Mouse (Mus musculus) embryonic facial prominence, embryonic 14.5 days (tissue): ENCODE data around the gene Relb. TPM values are rescaled to one million over a fixed set of nuclear protein-coding genes. Genes with fewer than 3 reads are reported as not detected.

ENCODE experiments used
- ATAC-seq: fragments of 200-750 bp; cut with Nextera tagmentation; 2 replicates; pipeline ENCODE4 v1.8.0; 2017; ENCODE audit warnings: low read depth, moderate number of reproducible peaks, moderate TSS enrichment
- DNase-seq: peaks from one replicate; pipeline ENCODE4 v3.0.0-alpha.2; 2015; ENCODE audit warnings: low spot score
- H3K27ac ChIP-seq: fragments of 300-500 bp; sonication (generic); replicated peaks from 2 replicates; pipeline ENCODE4 v1.5.1; 2014; ENCODE audit warnings: low read depth, mild to moderate bottlenecking, low read length, moderate library complexity
- H3K27me3 ChIP-seq: fragments of 300-500 bp; sonication (generic); replicated peaks from 2 replicates; pipeline ENCODE4 v1.6.1; 2014; ENCODE audit warnings: low read length; ENCODE audit not compliant: control insufficient read depth, insufficient read depth
- H3K36me3 ChIP-seq: fragments of 300-500 bp; sonication (generic); 2 replicates; pipeline ENCODE4 v1.6.1; 2014; ENCODE audit warnings: low read length, mixed read lengths; ENCODE audit not compliant: control insufficient read depth, insufficient read depth
- H3K4me1 ChIP-seq: fragments of 300-500 bp; sonication (generic); 2 replicates; pipeline ENCODE4 v1.6.1; 2014; ENCODE audit warnings: antibody characterized with exemption, low read length; ENCODE audit not compliant: control insufficient read depth, insufficient read depth
- H3K4me2 ChIP-seq: fragments of 300-500 bp; sonication (generic); 2 replicates; pipeline ENCODE4 v1.6.1; 2014; ENCODE audit warnings: low read depth, mild to moderate bottlenecking, low read length, moderate library complexity, mixed read lengths
- H3K4me3 ChIP-seq: fragments of 300-500 bp; sonication (generic); 2 replicates; pipeline ENCODE4 v1.5.1; 2014; ENCODE audit warnings: low read depth, mild to moderate bottlenecking, low read length
- H3K9ac ChIP-seq: fragments of 300-500 bp; sonication (generic); 2 replicates; pipeline ENCODE4 v1.6.1; 2014; ENCODE audit warnings: low read depth, mild to moderate bottlenecking, low read length, moderate library complexity, mixed read lengths
- H3K9me3 ChIP-seq: fragments of 300-500 bp; sonication (generic); 2 replicates; pipeline ENCODE4 v1.6.1; 2016; ENCODE audit warnings: low read length; ENCODE audit not compliant: control insufficient read depth
- WGBS: fragments of 180-500 bp; shearing (Covaris S2); extraction: QIAGEN DNeasy Blood & Tissue Kit; methylation state at CpG from one replicate; pipeline ENCODE4 v1.1.7; 2014; 5-methylcytosine and 5-hydroxymethylcytosine counted together
- polyA plus RNA-seq: library from polyadenylated mRNA; unstranded; fragments of >200 nt; fragmentation: Nextera tagmentation; extraction: Ambion mirVana; gene quantifications from 2 replicates; pipeline ENCODE4 v1.2.1, GENCODE M21; 2014

The Relb gene
- polyA plus RNA-seq, 1 experiment from 2014 or later = 9.9 TPM

DNA sequence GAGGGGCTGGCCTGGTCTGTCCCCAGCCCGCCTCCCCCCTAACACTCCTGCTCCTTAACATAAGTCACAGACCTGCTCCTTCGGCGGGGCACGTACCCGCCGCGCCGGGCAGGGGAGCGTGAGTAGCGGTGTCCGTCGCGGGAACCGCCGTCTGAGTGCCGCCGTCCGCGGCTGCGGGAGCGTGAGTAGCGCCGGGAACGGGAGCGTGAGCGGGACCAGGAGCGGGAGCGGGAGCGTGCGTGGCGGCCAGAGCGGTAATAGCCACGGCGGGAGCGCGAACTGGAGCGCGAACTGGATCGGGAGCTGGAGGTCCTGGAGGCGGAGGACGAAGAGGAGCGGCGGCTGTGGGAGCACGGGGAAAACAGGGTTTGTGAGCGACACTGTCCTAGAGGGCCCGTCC lies 43.0 kb downstream of the Relb start:
- H3K9me3 ChIP-seq = no peaks in the 10 kb centered on the region
- no peak overlapping the region for H3K27ac ChIP-seq
- WGBS = 87% methylated on average over 31 of the region's 46 CpGs
- H3K9ac ChIP-seq = no peak overlapping the region
- H3K4me1 ChIP-seq = no peaks in the 10 kb centered on the region
- peaks cover 99% of the 10 kb centered on the region for H3K36me3 ChIP-seq
- H3K4me3 ChIP-seq = no peak overlapping the region
- ATAC-seq = no peak
- no peak overlapping the region for H3K4me2 ChIP-seq
- no peaks in the 10 kb centered on the region for H3K27me3 ChIP-seq
- DNase-seq = no peak

- no peak overlapping the region for H3K4me3 ChIP-seq
- H3K27ac ChIP-seq = no peak overlapping the region
- H3K9me3 ChIP-seq = no peaks in the 10 kb centered on the region
- H3K9ac ChIP-seq = no peak overlapping the region
- DNase-seq (no peak), ATAC-seq (no peak)
- H3K4me1 ChIP-seq = peaks cover 15% of the 10 kb centered on the region
- 78% methylated on average over 7 of the region's 8 CpGs for WGBS
- no peak overlapping the region for H3K4me2 ChIP-seq
- H3K36me3 ChIP-seq = peaks cover 56% of the 10 kb centered on the region
- H3K27me3 ChIP-seq = peaks cover 32% of the 10 kb centered on the region
Measured at GRCm38 (mm10) chr7:19580634-19581033, 48.6 kb downstream of the Relb start.

DNA sequence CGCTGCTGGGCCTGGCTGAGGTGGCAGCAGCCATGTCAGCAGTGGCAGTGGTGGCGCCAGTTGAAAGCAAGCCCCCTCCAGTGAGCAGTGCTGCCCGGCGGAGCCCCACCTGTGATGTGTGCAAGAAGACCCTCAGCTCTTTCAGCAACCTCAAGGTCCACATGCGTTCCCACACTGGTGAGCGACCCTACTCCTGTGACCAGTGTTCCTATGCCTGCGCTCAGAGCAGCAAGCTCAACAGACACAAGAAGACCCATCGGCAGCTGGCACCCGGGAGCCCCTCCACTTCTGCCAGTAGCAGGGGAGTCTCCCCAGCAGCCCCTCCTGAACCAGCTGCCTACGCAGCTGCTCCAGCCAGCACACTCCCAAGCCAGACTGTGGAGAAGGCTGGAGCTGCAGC lies 49.5 kb downstream of the Relb start:
- 77% methylated on average over 10 of the region's 10 CpGs for WGBS
- Histone ChIP-seq H3K4me2 (no peak overlapping the region), H3K9ac (no peak overlapping the region), H3K27me3 (peaks cover 32% of the 10 kb centered on the region), H3K9me3 (no peaks in the 10 kb centered on the region), H3K4me3 (no peak overlapping the region), H3K4me1 (peaks cover 15% of the 10 kb centered on the region), H3K27ac (no peak overlapping the region), H3K36me3 (peaks cover 47% of the 10 kb centered on the region)
- DNase-seq (no peak), ATAC-seq (no peak)

DNA sequence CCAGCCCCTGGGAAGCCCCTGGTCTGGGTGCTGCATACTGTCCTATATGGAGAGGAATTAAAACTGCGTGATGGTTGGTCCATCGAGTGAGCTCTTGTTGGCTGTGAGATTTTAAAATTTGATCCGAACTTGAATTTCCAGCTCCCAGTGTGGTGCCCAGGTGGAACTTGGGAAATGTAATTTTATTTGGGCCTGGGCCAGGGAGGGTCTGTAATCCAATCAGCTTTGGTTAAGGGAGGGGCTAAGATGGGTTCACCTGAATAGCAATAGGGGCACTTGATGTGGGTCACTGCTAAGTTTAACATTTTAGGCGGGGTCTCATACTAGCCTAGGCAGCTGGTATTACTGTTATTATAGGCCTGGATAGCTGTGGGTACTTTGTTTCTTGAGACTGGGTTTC lies 50.8 kb downstream of the Relb start:
- Histone ChIP-seq H3K9me3 (no peaks in the 10 kb centered on the region), H3K9ac (no peak overlapping the region), H3K36me3 (peaks cover 34% of the 10 kb centered on the region), H3K4me2 (no peak overlapping the region), H3K4me1 (peaks cover 19% of the 10 kb centered on the region), H3K27me3 (peaks cover 32% of the 10 kb centered on the region), H3K4me3 (no peak overlapping the region), H3K27ac (no peak overlapping the region)
- 51% methylated on average over 4 of the region's 4 CpGs for WGBS
- no peak for ATAC-seq
- DNase-seq = no peak

- WGBS = 22% methylated on average over 9 of the region's 10 CpGs
- Histone ChIP-seq H3K27me3 (peaks cover 32% of the 10 kb centered on the region), H3K4me1 (peaks cover 19% of the 10 kb centered on the region), H3K4me2 (peak overlapping the region; percentile 80), H3K4me3 (peak overlapping the region; percentile 43), H3K27ac (no peak overlapping the region), H3K36me3 (peaks cover 29% of the 10 kb centered on the region), H3K9ac (peak overlapping the region; percentile 46), H3K9me3 (no peaks in the 10 kb centered on the region)
- no peak for DNase-seq
- no peak for ATAC-seq
Measured at GRCm38 (mm10) chr7:19577877-19578414, 51.3 kb downstream of the Relb start.

- H3K27me3 ChIP-seq = peaks cover 32% of the 10 kb centered on the region
Measured at GRCm38 (mm10) chr7:19577141-19577852, 51.9 kb downstream of the Relb start, which contains the start of the genes Zfp296 and Gemin7. Gene Zfp296, plus strand, starts transcription at chr7:19577287. Gene Gemin7, minus strand, starts transcription at chr7:19577595.

DNA sequence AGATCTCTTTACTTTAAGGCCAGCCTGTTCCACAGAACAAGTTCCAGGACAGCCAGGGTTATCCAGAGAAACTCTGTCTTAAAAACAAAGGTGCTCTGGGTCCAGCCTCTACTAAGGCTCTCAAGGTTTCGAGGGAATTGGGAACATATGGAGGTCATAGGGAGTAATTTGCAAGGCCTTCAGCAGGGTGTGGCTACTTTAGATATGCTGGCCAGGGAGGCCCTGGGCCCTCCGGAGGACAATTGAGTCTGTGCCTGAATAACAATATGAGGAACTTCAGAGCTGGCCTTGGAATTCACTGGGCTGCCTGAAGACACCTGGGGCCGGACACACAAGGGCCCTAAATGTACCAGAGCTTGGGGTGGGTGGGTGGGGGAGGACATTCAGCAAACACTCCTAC lies 53.7 kb downstream of the Relb start:
- no peaks in the 10 kb centered on the region for H3K9me3 ChIP-seq
- DNase-seq (no peak), ATAC-seq (no peak)
- peaks cover 27% of the 10 kb centered on the region for H3K4me1 ChIP-seq
- no peak overlapping the region for H3K27ac ChIP-seq
- 0 out of 2 replicates have a peak, but pooled peaks cover 6% of the 10 kb centered on the region for H3K36me3 ChIP-seq
- peaks cover 32% of the 10 kb centered on the region for H3K27me3 ChIP-seq
- no peak overlapping the region for H3K4me3 ChIP-seq
- 57% methylated on average over 3 of the region's 3 CpGs for WGBS
- no peak overlapping the region for H3K9ac ChIP-seq
- H3K4me2 ChIP-seq = no peak overlapping the region

More at GRCm38 (mm10) chr7:19577141-19577852, 51.9 kb downstream of the Relb start, which contains the start of the genes Zfp296 and Gemin7:
- WGBS = under 1% methylated on average over 45 of the region's 56 CpGs
- DNase-seq (no peak), ATAC-seq (no peak)
- Histone ChIP-seq H3K9me3 (no peaks in the 10 kb centered on the region), H3K4me3 (peak within 1 kb of the TSS; percentile 43), H3K4me2 (peak within 1 kb of the TSS; percentile 80), H3K36me3 (peaks cover 23% of the 10 kb centered on the region), H3K9ac (peak within 1 kb of the TSS; percentile 46), H3K27ac (no peak within 1 kb of the TSS), H3K4me1 (peaks cover 22% of the 10 kb centered on the region)

GRCm38 (mm10) chr7:19573776-19574140 lies 55.5 kb downstream of the Relb start:
- peak overlapping the region; percentile 85 for H3K4me2 ChIP-seq
- no peak for DNase-seq
- no peak for ATAC-seq
- H3K36me3 ChIP-seq = peaks cover 14% of the 10 kb centered on the region
- peak overlapping the region; percentile 85 for H3K9ac ChIP-seq
- H3K27ac ChIP-seq = peak overlapping the region; percentile 76
- peaks cover 27% of the 10 kb centered on the region for H3K4me1 ChIP-seq
- 21% methylated on average over 16 of the region's 16 CpGs for WGBS
- peaks cover 29% of the 10 kb centered on the region for H3K27me3 ChIP-seq
- H3K4me3 ChIP-seq = peak overlapping the region; percentile 76
- no peaks in the 10 kb centered on the region for H3K9me3 ChIP-seq
